Mouse (Mus musculus) adrenal gland, postnatal 14 days (tissue): ENCODE results near the gene Tapt1. TPM values are rescaled to one million over a fixed set of nuclear protein-coding genes. Genes with fewer than 3 reads are reported as not detected.

ENCODE experiments used
- DNase-seq: peaks from one replicate; pipeline ENCODE4 v3.0.0; 2021; ENCODE audit warnings: mixed read lengths
- long read RNA-seq, 2 experiments: library from polyadenylated mRNA; stranded (forward); transcript quantifications; one replicate each; pipeline ENCODE4 v2.0.0; 2021
- total RNA-seq: library from RNA; stranded (reverse); gene quantifications from 2 replicates; pipeline ENCODE4 v1.2.3, GENCODE M21; 2021

The Tapt1 gene
- 44.4 and 49.1 TPM in 2 replicates for total RNA-seq
- long read RNA-seq, experiment 1, transcript Tapt1-201 (14 exons, 3,513 nt), result major isoform, 46 of 57 reads
- long read RNA-seq, experiment 1, partial matches to known transcripts, result 2 of 57 reads
- long read RNA-seq, experiment 1, other reads (novel, unspliced or antisense), result 5 of 57 reads
- long read RNA-seq, experiment 2, transcript Tapt1-201 (14 exons, 3,513 nt), result major isoform, 40 of 50 reads
- long read RNA-seq, experiment 2, partial matches to known transcripts, result 1 of 50 reads
- long read RNA-seq, experiment 2, other reads (novel, unspliced or antisense), result 8 of 50 reads

- DNase-seq, result peak; percentile 96
Observed at GRCm38 (mm10) chr5:44226521-44227461, at the start of gene Tapt1. TSS of gene Tapt1 (minus strand) at chr5:44226626.

DNA sequence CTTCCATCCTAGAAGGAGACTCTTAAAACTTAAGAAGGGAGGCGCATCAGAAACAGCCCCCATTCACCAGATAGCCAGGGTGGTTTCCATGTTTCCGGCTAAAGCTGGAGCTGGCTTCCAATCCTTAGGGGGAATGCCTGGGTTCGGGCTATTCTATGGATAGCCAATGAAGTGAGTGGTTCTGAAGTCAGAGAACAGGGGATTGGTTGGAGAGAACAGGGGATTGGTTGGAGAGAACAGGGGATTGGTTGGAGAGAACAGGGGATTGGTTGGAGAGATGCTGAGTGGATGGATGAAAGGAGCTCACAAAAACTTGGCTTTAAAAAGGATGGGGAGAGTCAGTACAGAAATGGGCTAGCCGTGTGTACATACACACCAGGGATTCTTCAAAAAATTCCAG, 45.1 kb upstream of the Tapt1 start:
- DNase-seq, result no peak

DNA sequence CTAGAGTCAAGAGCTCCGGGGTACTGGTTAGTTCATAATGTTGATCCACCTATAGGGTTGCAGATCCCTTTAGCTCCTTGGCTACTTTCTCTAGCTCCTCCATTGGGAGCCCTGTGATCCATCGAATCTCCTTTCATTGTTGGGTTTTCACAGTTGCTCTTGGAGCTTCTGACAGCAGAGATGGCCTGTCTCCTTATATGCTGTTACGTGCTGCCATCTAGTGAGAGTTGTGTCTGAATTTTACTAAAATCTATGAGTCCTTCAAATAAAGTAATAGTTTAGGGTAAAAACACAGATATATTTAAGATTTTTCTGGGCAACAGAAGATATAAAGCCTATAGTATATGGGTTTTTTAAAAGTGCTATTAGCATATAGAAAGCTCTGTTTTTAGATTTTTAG, 42.1 kb upstream of the Tapt1 start:
- peak; percentile 47 for DNase-seq

DNA sequence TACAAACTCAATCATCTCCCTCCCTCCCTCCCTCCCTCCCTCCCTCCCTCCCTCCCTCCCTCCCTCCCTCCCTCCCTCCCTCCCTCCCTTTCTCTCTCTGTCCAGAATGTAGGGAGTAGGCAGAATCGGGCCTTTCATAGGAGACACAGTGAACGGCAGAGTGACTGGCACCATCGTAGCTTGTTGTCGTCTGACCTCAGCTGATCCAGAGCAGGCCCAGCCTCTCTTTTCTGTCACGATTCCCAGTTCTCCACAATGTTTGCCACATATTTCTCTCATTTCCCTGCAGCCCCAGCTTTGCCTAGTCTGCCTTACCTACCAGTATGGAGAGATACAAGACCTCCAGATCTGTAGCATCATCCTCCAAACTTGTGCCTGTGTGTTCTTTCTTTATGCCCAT, 35.3 kb upstream of the Tapt1 start:
- no peak for DNase-seq

DNA sequence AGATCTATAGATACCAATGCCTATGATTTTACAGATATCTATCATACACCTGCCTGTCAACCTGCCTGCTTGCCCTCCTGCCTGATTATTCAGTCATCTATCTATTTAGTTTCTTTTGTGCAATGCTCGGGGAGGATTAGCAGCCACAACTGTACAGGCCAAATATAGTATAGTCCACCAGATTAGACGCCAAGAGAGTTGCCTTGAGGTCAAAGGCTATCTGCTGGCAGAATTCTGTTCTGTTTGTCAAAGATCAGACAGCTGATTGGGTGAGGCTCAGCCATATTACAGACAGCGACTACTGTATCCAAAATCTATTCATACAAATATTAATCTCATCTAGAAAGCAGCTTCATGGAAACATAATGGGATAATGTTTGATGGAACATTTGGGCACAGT, 34.7 kb upstream of the Tapt1 start:
- DNase-seq, result no peak

- DNase-seq, result no peak
Observed at GRCm38 (mm10) chr5:44259678-44260077, 33.3 kb upstream of the Tapt1 start.

- no peak for DNase-seq
Observed at GRCm38 (mm10) chr5:44258163-44258562, 31.7 kb upstream of the Tapt1 start.

GRCm38 (mm10) chr5:44257401-44257800, 31.0 kb upstream of the Tapt1 start:
- no peak for DNase-seq

GRCm38 (mm10) chr5:44256512-44256911, 30.1 kb upstream of the Tapt1 start:
- DNase-seq, result no peak

DNA sequence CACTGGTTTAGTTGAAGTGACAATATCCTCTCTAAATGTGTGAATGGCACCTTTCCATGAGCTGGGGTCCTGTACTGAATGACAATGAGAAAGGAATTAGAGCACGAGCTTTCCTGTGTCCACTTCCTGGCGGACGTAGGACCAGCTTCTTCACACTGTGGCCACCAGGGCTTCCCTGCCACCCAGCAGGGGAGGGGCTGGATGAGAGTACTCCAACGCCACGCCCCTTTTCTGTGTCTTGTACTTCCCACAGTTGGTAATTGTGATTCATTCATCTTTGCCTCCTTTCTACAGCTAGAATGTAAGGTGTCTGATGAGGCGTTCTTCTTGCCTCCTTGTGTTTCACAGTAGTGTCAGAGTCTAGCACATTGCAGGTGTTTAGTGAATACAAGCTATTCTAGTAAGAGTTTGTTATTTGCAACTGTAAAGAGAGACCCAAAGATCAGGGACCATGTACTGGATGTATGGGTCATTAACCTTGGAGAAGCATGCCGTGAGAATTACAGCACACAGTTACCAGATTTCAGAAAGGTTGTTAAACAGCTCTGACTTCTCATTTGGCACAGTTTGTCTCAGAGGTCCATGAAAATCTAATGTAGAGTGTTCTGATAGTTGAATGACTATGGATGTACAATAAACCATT, 29.5 kb upstream of the Tapt1 start:
- DNase-seq, result no peak

DNA sequence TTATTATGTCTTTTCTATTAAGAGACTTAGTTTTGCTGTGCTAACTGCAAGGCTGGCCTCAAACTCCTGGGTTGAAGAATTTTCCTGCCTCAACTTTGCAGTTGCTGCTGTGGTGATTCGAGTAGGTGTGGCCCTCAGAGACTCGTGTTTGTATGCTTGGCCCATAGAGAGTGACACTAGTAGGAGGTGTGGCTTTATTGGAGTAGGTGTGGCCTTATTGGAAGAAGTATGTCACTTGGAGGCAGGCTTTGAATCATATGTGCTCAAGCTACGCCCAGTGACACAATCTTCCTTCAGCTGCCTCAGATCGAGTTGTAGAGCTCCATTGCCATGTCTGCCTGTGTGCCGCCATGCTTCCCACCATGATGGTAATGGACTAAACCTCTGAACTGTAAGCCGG, 27.0 kb upstream of the Tapt1 start:
- DNase-seq, result no peak

DNA sequence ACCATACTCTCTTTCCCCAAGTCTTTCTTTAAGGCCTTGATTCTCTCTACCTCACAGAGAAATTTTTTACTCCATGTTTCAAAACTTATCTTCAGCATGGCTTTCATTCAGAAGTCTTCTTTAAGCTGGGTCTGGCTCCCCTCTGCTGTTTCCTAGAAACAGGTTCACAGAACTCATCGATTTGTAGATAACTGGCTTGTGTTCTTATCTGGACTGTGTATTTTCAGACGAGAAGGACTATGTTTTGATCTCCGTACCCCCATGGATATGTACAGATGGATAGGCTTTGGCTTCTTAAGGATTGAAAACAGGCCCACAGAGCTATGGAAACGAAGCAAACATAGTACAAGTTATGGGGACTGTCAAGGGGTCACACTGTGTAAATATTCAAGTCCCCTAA, 26.0 kb upstream of the Tapt1 start:
- DNase-seq, result no peak

DNA sequence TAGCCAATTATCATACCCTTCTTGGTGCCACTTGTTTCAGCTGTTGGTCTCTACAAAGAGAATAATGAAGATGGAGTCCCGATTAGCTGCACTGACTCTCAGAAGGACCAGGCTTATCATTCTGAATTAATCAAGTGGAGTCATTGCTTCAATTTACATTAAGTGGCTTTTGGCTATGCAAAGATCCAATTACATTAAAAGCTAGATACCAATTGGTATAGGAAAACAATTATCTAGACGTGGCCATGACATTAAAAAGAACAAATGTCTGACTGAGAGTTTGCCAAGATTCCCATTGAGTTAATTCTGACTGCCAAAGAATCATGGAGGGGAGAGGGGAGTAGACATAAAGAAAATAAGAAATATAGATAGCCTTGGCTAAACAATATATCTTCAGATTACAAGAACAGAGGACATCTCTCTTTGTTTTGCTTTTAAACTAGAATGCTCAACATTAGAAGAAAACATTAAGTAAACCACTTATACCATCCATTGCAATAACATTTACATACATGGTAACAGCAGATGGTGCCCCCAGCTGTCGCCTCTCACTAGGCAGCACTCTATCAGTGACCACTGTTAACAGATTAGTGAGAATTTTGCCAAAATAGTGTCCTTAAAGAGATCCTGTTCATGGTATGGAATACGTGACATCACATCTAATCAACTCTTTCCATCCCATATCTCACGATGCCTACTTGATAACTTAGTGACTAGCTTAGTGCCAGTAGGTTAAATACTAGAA, 24.0 kb upstream of the Tapt1 start:
- DNase-seq, result no peak

DNA sequence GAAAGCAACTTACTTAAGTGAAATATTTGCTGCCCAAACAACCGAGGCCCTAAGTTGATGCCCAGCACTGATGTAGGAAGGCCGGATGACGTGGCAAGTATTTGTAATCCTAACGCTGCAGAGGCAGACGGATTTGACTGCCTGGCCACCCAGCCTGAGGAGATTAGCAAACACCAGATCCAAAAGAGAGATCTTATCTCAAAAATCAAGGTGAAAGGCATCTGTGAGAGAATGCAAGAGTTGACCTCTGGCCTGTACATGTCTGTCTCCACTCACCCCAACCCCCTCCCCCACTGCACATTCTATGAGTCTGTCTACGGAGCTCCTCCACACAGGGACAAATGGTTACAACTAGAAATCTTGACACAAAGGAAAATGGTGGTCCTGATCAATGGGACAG, 22.9 kb upstream of the Tapt1 start:
- DNase-seq, result peak; percentile 23

DNA sequence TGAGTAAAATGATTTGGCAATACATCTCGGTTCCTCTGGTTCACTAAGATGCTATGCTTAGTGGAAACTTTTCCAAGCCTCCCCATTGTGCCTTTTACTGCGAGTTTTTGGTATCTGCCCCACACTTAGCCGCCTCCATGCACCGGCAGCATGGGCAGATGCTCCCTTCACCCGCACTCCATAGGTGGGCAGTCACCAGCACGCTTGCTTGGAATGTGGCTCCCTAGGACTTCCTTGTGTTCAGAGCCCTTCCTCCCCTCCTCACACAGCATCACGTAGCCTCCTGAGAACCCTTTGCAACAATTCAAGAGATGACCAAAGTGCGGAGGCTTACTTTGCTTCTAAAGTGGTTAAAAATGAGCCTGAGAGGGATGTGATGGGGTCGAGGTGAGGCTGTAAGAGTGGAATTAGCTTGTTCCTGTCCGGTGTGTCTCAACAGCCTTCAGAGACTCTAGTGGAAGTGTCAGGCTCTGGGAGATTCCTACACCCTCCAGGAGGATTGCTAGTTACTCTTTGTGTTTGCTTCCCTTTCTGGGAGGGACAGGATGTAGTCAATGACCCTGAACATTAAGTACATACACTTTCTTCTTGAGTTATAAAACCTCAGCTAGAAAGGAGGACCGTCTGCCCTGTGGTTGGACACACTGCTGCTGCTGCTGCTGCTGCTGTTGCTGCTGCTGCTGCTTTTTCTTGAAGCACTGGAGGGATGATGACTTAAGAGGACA, 20.2 kb upstream of the Tapt1 start:
- DNase-seq, result no peak

DNA sequence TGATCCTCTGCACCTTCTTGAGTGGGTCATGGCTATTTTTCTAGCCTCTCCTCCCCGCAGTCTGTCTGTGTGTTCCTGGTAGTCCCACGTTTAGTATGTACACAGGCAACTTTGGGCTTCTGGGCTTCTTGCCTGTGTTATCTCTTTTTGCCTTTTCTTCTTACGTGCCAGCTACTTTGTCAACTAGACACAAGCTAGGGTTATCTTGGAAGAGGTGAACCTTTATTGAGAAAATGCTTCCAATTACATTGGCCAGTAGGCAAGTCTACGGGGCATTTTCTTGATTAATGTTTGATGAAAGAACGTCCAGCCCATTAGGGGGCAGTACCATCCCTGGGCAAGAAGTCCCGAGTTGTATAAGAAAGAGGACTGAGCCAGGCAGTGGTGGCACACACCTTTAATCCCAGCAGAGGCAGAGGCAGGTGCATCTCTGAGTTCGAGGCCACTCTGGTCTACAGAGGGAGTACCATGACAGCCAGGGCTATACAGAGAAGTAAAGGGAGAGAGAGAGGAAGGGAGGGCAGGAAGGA, 18.5 kb upstream of the Tapt1 start:
- DNase-seq, result no peak

GRCm38 (mm10) chr5:44242828-44243227, 16.4 kb upstream of the Tapt1 start:
- DNase-seq, result no peak

DNA sequence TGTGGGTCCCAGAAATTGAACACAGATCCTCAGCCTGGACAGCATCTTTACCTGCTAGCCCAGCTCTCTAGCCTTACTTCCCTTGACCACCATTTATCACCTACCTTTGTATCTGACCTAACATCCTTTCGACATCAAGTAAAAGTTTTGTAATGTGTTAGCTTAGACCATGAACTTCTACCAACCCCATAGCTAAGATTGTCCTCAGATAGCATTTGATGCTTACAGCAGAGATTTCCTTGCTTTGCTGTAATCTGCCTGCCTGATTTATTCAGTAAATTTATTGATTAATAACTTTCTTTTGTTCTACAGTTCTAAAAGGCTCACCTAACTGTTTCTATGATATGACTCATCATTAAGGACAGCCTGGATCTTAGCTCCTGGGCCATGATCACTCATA, 15.3 kb upstream of the Tapt1 start:
- no peak for DNase-seq

GRCm38 (mm10) chr5:44239187-44240136, 13.0 kb upstream of the Tapt1 start:
- DNase-seq, result peak; percentile 40

DNA sequence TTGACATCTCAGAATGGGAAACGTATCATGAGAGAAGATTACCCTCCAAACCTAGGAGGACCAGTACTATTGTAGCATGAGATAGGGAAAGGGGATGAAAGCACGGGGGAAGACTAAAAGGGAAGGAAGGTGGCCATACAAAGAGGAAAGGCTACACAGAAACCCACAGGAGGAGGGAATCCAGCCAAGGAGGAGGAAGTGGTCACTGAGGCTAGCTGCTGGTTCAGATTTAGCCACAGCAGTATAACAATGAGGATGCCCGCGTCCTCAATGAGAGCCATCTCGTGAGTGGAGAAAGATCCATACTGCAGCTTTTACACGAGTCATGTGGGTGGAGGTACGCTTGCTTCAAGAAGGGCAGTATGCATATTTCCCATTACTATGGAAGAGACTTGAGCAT, 11.8 kb upstream of the Tapt1 start:
- no peak for DNase-seq
